Mouse (Mus musculus) stomach, embryonic 15.5 days (tissue): Measurements from ENCODE around the gene Fkbp10. TPM values are rescaled to one million over a fixed set of nuclear protein-coding genes. Genes with fewer than 3 reads are reported as not detected.

ENCODE experiments used
- ATAC-seq: fragments of 200-750 bp; cut with Nextera tagmentation; 2 replicates; pipeline ENCODE4 v1.8.0; 2017; ENCODE audit warnings: low read depth, moderate number of reproducible peaks, moderate TSS enrichment; ENCODE audit not compliant: insufficient read depth, low FRiP score
- H3K27ac ChIP-seq: fragments of 300-500 bp; sonication (generic); 2 replicates; pipeline ENCODE4 v1.5.1; 2015; ENCODE audit warnings: mild to moderate bottlenecking, inconsistent platforms
- H3K27me3 ChIP-seq: fragments of 300-500 bp; sonication (generic); replicated peaks from 2 replicates; pipeline ENCODE4 v1.6.1; 2015; ENCODE audit warnings: inconsistent platforms
- H3K36me3 ChIP-seq: fragments of 300-500 bp; sonication (generic); 2 replicates; pipeline ENCODE4 v1.6.1; 2015; ENCODE audit warnings: inconsistent platforms
- H3K4me1 ChIP-seq: fragments of 300-500 bp; sonication (generic); 2 replicates; pipeline ENCODE4 v1.6.1; 2015; ENCODE audit warnings: inconsistent platforms
- H3K4me2 ChIP-seq: fragments of 300-500 bp; sonication (generic); 2 replicates; pipeline ENCODE4 v1.6.1; 2015; ENCODE audit warnings: mild to moderate bottlenecking, inconsistent platforms
- H3K4me3 ChIP-seq: fragments of 300-500 bp; sonication (generic); replicated peaks from 2 replicates; pipeline ENCODE4 v1.5.1; 2015; ENCODE audit warnings: inconsistent platforms
- H3K9ac ChIP-seq: fragments of 300-500 bp; sonication (generic); 2 replicates; pipeline ENCODE4 v1.6.1; 2015; ENCODE audit warnings: inconsistent platforms
- H3K9me3 ChIP-seq: fragments of 300-500 bp; sonication (generic); 2 replicates; pipeline ENCODE4 v1.6.1; 2016; ENCODE audit warnings: inconsistent platforms
- WGBS: fragments of 180-500 bp; shearing (Covaris S2); methylation state at CpG from one replicate; pipeline ENCODE4 v1.1.7; 2015; 5-methylcytosine and 5-hydroxymethylcytosine counted together
- polyA plus RNA-seq: library from polyadenylated mRNA; unstranded; fragments of >200 nt; fragmentation: Nextera tagmentation; extraction: Ambion mirVana; gene quantifications from 2 replicates; pipeline ENCODE4 v1.2.1, GENCODE M21; 2015

Gene Fkbp10
- polyA plus RNA-seq = 89.1 and 100 TPM in 2 replicates

DNA sequence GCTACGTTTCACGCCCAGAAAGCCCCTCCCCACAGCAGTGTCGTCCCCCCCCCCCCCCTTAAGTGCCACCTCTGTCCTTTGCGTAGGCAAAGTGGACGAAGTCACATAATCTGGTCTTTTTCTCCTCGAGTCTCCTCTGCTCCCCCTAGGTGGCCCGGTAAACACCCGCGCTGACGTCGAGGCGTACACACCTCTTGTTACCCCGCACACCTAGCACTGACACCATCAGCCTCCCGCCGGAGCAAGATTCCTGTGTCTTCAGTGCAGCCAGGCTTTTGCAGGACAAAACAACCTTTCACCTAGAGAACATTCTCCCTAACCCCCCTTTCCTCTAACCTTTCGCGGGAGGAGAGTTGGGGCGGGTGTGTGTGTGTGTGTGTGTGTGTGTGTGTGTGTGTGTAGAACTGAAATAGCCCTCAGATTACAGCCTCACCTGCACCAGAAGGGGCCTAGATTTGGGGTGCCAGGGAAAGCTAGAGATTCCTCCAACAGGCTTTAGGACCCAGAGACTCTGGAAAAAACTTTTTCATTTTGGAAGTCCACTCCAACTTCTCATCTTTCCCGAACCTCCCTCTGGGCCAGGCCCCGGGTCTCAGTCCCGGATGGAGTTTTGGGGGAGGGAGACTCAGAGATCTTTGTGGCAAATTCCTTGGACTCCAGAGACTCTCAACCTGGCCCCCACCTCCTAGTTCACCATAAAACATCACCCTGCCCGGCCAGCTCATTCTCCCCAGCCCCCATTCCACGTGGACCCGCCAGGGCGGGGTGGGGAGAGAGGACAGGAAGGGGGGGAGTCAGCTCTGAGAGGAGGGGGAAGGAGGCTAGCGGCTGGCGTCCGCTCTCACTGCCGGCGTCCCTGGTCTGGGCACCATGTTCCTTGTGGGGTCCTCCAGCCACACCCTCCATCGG is at the start of gene Fkbp10:
TSS of gene Fkbp10 (plus strand) at position 784 of the 909 bp plus-strand sequence.
- ATAC-seq = peak; percentile 29
- WGBS = 1% methylated on average over 31 of the region's 31 CpGs
- no peaks in the 10 kb centered on the region for H3K36me3 ChIP-seq

GRCm38 (mm10) chr11:100369145-100369544 is 46.4 kb upstream of the Fkbp10 start:
- Histone ChIP-seq H3K27ac (no peak overlapping the region), H3K9me3 (no peaks in the 10 kb centered on the region), H3K36me3 (peaks cover 32% of the 10 kb centered on the region), H3K4me2 (no peak overlapping the region), H3K4me3 (no peak overlapping the region), H3K9ac (no peak overlapping the region), H3K4me1 (no peaks in the 10 kb centered on the region), H3K27me3 (no peaks in the 10 kb centered on the region)
- WGBS = 61% methylated on average over 7 of the region's 7 CpGs
- ATAC-seq = no peak

More for the DNA sequence above, at the start of gene Fkbp10:
- H3K4me2 ChIP-seq = peak within 1 kb of the TSS; percentile 78
- H3K9me3 ChIP-seq = no peaks in the 10 kb centered on the region
- H3K4me3 ChIP-seq = peak within 1 kb of the TSS; percentile 79
- peaks cover 32% of the 10 kb centered on the region for H3K4me1 ChIP-seq
- peak within 1 kb of the TSS; percentile 73 for H3K9ac ChIP-seq
- H3K27me3 ChIP-seq = no peaks in the 10 kb centered on the region
- H3K27ac ChIP-seq = peak within 1 kb of the TSS; percentile 96

- Histone ChIP-seq H3K4me2 (no peak overlapping the region), H3K27ac (no peak overlapping the region), H3K27me3 (no peaks in the 10 kb centered on the region), H3K9ac (no peak overlapping the region), H3K4me3 (no peak overlapping the region), H3K9me3 (no peaks in the 10 kb centered on the region), H3K36me3 (peaks cover 35% of the 10 kb centered on the region), H3K4me1 (no peaks in the 10 kb centered on the region)
- WGBS = 69% methylated on average over 8 of the region's 8 CpGs
- ATAC-seq = no peak
Measured at GRCm38 (mm10) chr11:100369822-100370221, 45.7 kb upstream of the Fkbp10 start.

DNA sequence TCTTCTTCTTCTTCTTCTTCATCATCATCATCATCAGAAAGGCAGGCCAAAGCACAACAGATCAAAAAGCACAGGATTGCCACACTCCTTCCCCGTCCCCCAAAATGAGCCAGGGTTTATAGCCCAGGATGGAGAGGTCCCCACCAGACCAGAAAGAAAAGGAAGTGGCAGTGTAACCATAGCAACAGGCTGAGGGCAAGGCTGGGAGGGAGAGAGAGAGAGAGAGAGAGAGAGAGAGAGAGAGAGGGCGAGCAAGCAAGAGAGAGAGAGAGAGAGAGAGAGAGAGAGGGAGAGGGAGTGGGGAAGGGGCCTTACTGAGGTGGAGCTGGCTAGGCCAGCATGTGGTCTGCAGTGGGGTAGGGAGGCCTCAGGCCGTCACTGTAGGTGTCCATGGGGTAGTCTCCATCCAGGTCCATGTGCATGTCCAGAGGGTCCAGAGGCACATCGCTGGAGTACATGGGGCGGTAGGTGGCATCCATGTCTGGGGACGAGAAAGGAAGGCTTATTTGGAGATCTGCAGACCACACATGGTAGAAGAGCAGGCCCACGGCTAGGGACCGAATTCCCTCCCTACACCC is 43.4 kb upstream of the Fkbp10 start:
- Histone ChIP-seq H3K27me3 (no peaks in the 10 kb centered on the region), H3K36me3 (peaks cover 56% of the 10 kb centered on the region), H3K4me1 (no peaks in the 10 kb centered on the region), H3K4me2 (no peak overlapping the region), H3K9ac (no peak overlapping the region), H3K27ac (no peak overlapping the region), H3K4me3 (no peak overlapping the region), H3K9me3 (no peaks in the 10 kb centered on the region)
- ATAC-seq = no peak
- WGBS = 78% methylated on average over 8 of the region's 8 CpGs

DNA sequence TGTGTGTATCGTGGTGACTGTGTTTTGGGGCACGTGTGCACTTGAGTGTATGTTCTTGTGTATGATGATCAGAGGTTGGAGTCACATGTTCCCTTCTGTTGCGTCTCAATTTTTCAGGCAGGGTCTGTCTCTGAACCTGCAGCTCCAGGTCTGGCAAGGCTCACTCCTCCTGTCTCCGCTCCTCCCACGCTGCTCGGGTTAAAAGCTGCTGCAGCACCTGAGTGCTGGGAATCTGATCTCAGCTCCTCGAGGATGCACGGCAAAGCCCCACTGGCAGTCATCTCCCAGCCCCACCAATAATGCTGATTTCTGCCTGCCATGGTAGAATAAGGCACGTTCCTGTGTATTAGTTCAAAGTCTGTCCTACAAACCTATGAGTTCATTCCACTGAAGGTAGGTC is 40.4 kb upstream of the Fkbp10 start:
- 86% methylated on average over 9 of the region's 9 CpGs for WGBS
- Histone ChIP-seq H3K27ac (no peak overlapping the region), H3K4me2 (no peak overlapping the region), H3K27me3 (no peaks in the 10 kb centered on the region), H3K4me3 (no peak overlapping the region), H3K36me3 (peaks cover 73% of the 10 kb centered on the region), H3K9ac (no peak overlapping the region), H3K9me3 (no peaks in the 10 kb centered on the region), H3K4me1 (no peaks in the 10 kb centered on the region)
- no peak for ATAC-seq

DNA sequence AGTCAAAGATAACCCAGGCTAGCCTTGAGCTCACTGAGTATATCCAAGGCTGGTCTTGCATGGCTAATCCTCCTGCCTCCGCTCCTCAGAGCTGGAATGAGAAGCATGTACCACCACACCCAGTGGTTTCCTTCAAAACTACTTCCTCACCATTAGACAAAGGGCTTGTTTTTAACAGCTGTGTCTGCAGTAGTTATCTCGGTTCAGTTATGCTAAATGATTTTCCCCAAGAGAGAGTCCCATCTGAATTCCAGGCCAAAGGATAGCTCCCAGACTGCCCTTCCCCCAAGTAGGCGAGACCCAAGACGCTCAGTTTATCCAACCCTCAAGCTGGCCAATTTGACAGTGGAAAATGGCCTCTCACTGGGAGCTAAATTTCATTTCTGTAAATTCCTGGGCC is 39.5 kb upstream of the Fkbp10 start:
- Histone ChIP-seq H3K36me3 (peaks cover 69% of the 10 kb centered on the region), H3K27ac (no peak overlapping the region), H3K9me3 (no peaks in the 10 kb centered on the region), H3K9ac (no peak overlapping the region), H3K4me3 (no peak overlapping the region), H3K4me2 (no peak overlapping the region), H3K27me3 (no peaks in the 10 kb centered on the region), H3K4me1 (no peaks in the 10 kb centered on the region)
- ATAC-seq = no peak
- 74% methylated on average over 4 of the region's 4 CpGs for WGBS

- Histone ChIP-seq H3K36me3 (peaks cover 68% of the 10 kb centered on the region), H3K27me3 (no peaks in the 10 kb centered on the region), H3K27ac (no peak overlapping the region), H3K9ac (no peak overlapping the region), H3K9me3 (no peaks in the 10 kb centered on the region), H3K4me1 (no peaks in the 10 kb centered on the region), H3K4me2 (no peak overlapping the region), H3K4me3 (no peak overlapping the region)
- whole genome bisulfite sequencing = 92% methylated on average over 21 of the region's 21 CpGs
- no peak; the same call in 1 of the 2 replicates for ATAC-seq
Measured at GRCm38 (mm10) chr11:100376746-100377389, 38.6 kb upstream of the Fkbp10 start.

DNA sequence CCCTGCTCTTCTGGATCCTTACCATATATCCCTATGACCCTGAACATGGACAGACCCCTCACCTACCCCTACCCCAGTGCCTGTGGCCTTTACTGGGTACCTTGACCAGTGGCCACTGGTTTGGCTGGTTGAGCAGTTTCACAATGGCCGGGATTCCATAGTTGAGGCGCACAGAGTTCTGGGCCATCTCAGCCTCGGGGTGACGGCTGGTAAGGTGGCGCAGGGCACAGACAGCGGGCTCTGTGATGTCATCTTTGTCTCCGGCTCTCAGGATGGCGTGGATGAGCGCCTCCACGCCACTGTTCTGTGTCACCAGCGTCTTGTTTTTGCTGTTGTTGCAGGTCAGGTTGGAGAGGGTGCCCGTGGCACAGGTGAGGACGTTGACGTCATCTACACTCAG is 37.5 kb upstream of the Fkbp10 start:
- ATAC-seq = no peak
- H3K4me1 ChIP-seq = no peaks in the 10 kb centered on the region
- peaks cover 73% of the 10 kb centered on the region for H3K36me3 ChIP-seq
- H3K27me3 ChIP-seq = no peaks in the 10 kb centered on the region
- H3K9ac ChIP-seq = no peak overlapping the region
- no peak overlapping the region for H3K4me3 ChIP-seq
- 94% methylated on average over 14 of the region's 14 CpGs for WGBS
- no peaks in the 10 kb centered on the region for H3K9me3 ChIP-seq
- no peak overlapping the region for H3K27ac ChIP-seq
- no peak overlapping the region for H3K4me2 ChIP-seq

- Histone ChIP-seq H3K36me3 (peaks cover 73% of the 10 kb centered on the region), H3K4me2 (no peak overlapping the region), H3K9ac (no peak overlapping the region), H3K27me3 (no peaks in the 10 kb centered on the region), H3K27ac (no peak overlapping the region), H3K9me3 (no peaks in the 10 kb centered on the region), H3K4me3 (no peak overlapping the region), H3K4me1 (no peaks in the 10 kb centered on the region)
- ATAC-seq = no peak
- 93% methylated on average over 5 of the region's 5 CpGs for WGBS
Measured at GRCm38 (mm10) chr11:100378446-100378845, 37.1 kb upstream of the Fkbp10 start.

DNA sequence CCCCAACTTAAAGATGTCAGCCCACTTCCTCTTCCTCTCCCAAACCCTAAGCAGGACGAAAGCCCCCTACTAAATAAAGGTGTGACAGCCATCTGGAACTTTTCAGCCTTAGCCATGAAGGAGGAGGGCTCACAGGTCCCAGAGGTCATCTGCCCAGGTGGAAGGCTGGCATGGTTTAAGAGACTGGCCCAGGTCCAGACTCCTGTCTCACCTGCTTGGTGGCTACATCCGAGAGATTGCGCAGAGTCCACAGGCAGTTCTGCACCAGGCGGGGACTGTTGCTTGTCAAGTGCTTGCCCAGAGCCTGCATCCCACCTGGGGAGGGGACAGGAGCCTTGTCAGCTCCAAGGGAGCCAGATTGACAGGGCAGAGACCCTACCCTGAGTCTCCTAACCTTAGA is 36.2 kb upstream of the Fkbp10 start:
- no peak overlapping the region for H3K9ac ChIP-seq
- peaks cover 73% of the 10 kb centered on the region for H3K36me3 ChIP-seq
- no peaks in the 10 kb centered on the region for H3K27me3 ChIP-seq
- H3K9me3 ChIP-seq = no peaks in the 10 kb centered on the region
- no peak for ATAC-seq
- H3K27ac ChIP-seq = no peak overlapping the region
- 90% methylated on average over 4 of the region's 4 CpGs for WGBS
- H3K4me1 ChIP-seq = no peaks in the 10 kb centered on the region
- H3K4me3 ChIP-seq = no peak overlapping the region
- no peak overlapping the region for H3K4me2 ChIP-seq

- H3K9ac ChIP-seq = no peak overlapping the region
- H3K4me1 ChIP-seq = peaks cover 17% of the 10 kb centered on the region
- peaks cover 52% of the 10 kb centered on the region for H3K36me3 ChIP-seq
- H3K27me3 ChIP-seq = no peaks in the 10 kb centered on the region
- WGBS = 83% methylated on average over 6 of the region's 6 CpGs
- no peak overlapping the region for H3K4me2 ChIP-seq
- ATAC-seq = no peak
- no peak overlapping the region for H3K27ac ChIP-seq
- H3K9me3 ChIP-seq = no peaks in the 10 kb centered on the region
- H3K4me3 ChIP-seq = no peak overlapping the region
Measured at GRCm38 (mm10) chr11:100382682-100383081, 32.8 kb upstream of the Fkbp10 start.

DNA sequence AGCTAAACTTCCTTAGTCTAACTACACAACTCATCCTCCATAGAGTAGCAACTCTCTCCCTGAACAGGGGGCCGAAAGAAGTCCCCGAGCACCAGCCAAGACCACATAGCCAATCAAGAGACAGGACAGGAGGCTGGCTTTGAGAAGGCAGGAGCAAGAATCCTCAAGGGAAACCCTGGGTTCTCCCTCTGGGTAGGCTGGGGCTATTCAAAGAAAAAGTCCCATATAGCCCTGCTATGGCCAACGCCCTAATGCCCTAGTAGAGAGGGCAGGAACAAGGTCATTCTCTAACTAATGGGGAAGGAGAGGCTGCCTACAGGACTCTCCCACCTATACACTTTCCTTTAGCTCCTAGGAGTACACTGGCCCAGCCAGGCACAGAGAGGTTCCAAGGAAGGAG is 30.5 kb upstream of the Fkbp10 start:
- Histone ChIP-seq H3K9me3 (no peaks in the 10 kb centered on the region), H3K4me1 (peaks cover 40% of the 10 kb centered on the region), H3K27ac (no peak overlapping the region), H3K9ac (no peak overlapping the region), H3K4me2 (no peak overlapping the region), H3K36me3 (peaks cover 33% of the 10 kb centered on the region), H3K27me3 (no peaks in the 10 kb centered on the region), H3K4me3 (no peak overlapping the region)
- WGBS = 78% methylated on average over 3 of the region's 3 CpGs
- ATAC-seq = no peak
